Mouse (Mus musculus): ENCODE measurements around the gene Hexim2.

Gene Hexim2

DNA sequence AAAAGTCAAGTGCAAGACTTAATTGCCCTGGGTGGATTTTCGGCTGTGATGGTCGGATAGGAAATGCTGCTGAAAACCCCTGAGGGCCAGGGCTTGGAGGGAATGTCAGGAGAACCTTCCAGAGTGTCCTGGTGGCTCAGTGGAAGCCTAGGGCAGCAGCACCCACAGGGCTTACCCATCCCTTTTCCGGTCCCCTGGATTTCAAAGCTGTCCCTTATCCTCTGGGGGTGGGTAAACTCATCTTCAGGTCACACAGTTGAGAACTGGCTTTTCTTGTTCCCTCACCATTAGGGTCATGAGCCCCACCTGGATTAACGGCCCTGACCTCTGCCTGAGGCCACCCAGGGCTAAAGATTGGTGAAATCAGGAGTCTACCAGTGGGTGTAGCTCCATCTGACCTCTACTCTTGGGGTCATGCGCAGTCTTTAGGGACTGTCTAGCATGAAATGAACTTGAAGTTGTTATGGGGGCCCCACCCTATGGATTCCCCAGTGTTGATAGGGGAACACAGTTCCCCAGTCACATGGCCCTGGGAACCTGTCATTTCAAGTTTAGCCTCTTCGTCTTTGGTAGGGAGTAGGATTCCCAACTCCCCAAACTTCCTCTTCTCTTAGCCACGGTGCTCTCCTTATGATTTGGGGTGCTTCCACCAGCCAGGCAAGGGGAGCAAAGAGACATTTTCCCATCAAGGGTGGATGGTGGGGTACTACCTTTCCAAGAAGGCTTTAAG, 41.0 kb downstream of the Hexim2 start:
- no peak for DNase-seq (ENCODE audit: low read depth)

GRCm38 (mm10) chr11:103173771-103174344, 41.6 kb downstream of the Hexim2 start:
- DNase-seq (ENCODE audit: low read depth) = no peak

DNA sequence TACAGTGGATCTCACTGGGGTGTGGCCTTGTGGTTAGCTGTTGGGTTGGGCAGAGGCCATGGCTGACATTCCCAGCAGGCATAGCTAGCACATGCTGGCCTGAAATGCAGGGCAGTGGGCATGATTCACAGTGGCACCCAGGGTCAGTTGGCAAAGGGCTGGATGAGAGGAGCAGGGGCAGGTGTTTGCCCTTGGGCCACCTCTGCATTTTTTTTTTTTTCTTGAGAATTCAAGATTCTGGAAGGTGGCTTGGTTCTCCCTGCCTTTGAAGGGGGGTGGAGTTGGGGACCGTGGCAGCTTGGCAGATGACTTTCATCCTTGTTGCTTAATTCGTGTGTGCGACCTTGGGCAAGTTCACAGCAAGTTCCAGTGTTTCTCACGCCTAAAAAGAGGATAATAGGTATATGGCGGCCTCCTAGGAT, 42.2 kb downstream of the Hexim2 start:
- DNase-seq (ENCODE audit: low read depth) = no peak

DNA sequence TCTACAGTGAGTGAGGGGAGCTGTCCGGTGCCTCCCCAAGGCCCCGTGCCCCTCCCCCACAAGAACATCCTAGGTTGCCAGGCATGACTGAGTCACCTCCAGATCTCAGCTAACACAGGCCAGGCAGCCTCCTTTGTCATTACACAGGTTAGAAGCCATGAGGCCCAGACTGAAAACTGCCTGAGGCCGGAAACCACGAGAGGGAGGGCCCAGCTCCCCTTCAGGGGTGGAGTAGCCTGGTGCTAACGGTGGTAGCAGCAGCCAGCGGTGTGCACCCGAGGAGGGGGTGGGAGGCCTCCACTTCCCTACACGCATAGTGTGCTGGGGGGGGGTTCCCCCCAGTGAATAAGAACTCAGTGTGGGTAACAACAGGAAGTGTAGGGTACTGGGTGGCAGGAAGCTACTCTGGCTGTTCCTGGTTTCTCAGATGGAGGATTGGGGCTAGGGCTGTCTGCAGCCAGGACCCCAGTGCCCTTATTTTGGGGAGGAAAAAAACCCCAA, 42.7 kb downstream of the Hexim2 start:
- DNase-seq (ENCODE audit: low read depth) = peak; percentile 84

DNA sequence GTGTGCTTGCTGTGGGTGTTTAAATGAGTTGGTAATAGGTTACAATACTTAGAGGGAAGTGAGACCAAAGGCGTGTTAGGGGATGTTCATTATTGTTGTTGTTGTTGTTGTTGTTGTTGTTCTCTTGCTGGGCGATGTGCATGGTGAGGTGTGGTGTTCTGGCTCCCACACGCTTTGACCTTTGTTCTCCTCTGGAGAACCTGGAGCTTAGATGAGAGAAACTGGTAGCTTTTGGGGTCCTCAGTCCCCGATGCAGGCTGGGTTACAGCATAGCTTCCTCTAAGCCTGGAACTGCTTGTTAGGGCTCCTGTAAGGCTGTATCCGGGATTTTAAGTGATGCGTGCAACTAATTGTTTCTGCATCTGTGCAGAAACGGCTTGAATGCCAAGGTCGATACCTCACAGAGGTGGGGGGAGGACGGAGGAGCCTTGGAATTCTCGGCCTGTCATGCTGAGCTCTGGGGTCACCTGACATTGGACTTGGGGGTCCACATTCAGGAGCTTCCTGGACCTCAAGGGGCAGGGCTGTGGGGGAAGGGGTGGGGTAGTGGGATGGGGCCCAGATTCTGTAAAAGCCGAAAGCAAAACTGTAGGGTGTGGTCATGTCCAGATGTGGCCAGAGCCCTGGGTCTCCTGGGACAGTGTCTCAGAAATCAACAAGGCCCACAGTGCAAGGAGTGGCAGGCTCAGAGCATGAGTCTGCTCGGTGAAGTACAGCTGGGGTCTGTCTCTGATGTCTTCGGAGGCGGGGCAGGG, 43.6 kb downstream of the Hexim2 start:
- no peak for DNase-seq (ENCODE audit: low read depth)

DNA sequence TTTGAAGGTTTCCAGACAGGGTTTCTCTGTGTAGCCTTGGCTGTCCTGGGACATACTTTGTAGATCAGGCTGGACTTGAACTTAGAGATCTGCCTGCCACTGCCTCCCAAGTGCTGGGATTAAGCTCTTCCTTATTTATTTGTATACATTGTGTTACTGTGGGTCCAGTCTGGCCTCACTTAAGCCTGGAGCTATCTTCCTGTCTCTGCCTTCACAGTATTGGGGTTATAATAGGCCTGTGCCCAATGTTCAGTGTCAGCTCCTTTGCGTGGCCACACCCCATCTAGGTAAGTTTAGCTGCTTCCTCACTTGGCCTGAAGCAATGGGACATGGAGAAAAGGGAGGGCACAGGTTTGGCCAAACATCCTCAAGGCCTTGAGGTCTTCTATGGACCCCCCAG, 44.3 kb downstream of the Hexim2 start:
- no peak for DNase-seq (ENCODE audit: low read depth)

DNA sequence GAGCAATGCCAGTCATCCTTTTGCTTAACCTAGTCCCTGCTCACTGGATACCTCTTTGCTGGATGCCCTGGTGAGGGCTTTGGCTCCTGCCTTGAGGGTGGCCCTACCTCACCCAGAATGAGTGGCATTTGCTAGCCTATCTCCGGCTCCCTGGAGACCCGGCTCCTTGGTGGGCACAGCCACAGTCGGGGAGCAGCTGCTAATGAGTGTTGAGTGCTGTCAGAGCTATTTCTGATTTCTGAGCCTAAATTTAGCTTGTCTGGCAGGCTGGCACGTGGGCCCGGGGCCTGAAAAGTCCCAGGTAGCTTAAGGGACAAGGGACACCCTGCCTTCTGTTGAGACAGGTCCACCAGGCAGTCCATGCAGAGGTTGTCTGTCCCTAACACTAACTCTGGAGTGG, 45.0 kb downstream of the Hexim2 start:
- DNase-seq (ENCODE audit: low read depth) = no peak

DNA sequence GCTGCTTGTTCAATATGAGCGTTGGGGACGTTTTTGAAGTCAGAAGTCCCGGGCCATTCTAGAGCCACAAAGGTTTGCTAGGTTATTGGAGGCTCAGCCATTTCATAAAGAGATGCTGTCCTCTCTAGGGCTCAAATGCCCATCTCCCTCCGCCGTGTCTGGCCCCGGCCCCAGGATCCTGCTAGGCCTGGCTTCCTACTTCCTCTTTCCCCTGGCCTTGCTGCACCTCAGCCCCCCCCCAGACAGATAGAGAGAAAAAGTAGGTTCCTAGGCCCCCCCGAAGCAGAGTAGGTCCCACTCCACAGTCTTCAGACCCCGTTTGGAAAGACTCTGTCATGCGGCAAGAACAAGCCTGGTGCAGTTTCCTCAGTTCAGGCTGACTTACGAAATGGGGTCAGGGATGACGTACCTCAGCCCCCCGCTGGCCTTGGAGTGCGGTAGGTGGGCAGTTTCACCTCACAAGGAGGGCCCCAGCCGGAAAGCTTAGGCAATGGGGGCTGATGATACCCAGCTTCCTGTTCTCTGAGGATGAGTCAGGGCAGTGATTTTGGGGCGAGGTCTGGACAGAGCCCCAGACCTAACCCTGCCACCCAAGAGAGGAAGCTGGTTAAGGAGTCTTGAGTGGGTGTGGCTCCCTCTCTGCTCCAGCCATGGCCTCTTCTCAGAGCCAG, 45.7 kb downstream of the Hexim2 start:
- DNase-seq (ENCODE audit: low read depth) = peak; percentile 68

GRCm38 (mm10) chr11:103178748-103179147, 46.5 kb downstream of the Hexim2 start:
- no peak for DNase-seq (ENCODE audit: low read depth)

DNA sequence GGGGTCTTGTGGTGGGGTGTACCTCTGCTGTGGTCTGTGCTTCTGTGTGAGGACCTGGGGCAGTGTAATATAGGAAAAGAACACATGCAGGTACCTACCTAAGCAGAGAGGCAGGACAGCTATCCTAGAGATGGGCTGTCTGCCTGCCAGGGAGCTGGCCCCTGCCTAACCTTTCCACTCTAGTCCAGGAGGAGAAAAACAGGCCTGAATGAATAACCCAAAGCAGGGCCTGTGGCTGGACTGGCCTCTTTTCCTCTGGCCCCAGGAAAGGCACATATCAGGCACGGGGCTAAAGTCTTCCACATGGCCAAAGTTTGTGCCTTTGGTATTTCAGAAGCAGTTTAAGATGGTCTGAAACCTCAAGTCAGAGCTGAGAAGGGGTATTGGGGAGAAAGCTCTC, 48.2 kb downstream of the Hexim2 start:
- no peak for DNase-seq (ENCODE audit: low read depth)

DNA sequence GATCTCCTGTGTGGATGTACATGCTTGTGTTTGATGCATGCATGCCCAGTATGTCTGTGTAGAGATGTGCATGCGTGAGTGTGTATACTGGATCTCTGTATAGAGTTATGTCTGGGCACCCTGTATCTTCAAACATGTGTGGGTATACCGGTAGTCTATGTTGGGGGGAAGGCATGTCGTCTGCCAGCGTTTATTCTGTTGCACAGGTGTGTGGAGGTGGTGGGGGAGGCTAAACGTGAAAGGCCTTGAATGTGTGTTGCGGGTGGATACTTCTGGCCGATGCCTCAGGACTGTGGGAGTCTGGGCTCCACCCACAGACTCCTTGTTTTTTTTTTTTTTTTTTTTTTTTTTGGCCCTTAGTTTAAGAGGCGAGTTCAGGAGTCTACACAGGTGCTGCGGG, 49.1 kb downstream of the Hexim2 start:
- no peak for DNase-seq (ENCODE audit: low read depth)

DNA sequence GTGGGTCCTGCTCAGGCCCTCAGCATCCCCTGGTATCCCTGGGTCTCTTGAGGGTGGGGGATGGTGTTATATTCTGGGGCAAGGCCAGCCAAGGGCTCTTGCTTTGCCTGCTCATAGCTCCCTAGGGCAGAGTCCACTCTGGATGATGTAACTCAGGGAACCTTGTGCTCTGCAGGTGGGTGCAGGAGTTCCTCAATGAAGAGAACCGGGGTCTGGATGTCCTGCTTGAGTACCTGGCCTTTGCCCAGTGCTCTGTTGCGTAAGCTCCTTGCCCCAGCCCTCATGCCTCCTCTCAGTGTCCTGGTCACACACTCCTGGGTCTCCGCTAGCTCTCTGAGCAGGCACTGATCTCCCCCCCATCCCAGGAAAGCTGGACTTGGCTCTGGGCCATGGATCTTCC, 49.7 kb downstream of the Hexim2 start:
- no peak for DNase-seq (ENCODE audit: low read depth)

- DNase-seq (ENCODE audit: low read depth) = no peak
These were observed 52.7 kb downstream of the Hexim2 start for GRCm38 (mm10) chr11:103184891-103185290.

Measured in c-Kit-positive CD71-negative TER-119-negative erythroid progenitor cells, embryonic 14.5 days (primary cell).